Mouse (Mus musculus): ENCODE measurements around the gene Ttll5.

Ttll5 gene

DNA sequence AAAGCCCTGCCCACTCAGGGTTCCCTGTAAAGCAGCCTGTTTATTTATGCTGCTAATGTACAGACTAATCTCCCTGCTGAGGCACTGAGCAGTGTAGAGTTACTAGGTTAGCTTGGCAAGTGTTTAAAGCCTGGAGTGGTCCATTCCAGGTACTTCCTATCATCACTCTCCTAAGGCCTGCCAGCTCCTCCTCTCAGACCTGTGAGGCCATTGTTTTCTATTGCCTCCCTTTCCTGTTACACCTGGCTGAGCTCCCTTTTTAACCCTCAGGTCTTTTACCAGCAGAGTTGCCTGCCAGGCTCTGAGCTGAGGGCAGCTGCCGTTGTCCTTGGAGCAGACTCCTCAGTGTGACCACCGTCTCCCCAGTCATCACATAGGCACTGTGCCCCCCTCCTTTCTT is 146.3 kb downstream of the Ttll5 start:
- no peak for DNase-seq

GRCm38 (mm10) chr12:85971655-85972054 is 147.2 kb downstream of the Ttll5 start:
- DNase-seq = no peak

DNA sequence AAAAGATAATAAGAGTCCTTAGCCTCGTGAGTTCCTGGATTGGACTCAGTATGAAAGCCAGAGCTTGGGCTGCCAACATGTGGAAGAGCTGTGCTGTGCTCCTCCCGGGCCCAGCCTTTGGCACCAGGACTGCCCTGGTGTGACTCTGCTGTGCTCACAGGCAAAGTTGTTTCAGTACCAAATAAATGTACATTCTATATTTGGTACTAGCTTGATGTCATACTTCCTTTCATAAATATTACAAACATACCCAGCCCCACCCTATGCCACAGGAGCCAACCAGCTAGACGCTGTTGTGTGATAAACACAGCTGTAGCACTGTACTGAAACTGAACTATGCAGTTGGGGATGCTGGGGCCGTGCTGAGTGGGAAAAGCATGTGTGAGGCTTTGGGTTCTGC is 149.1 kb downstream of the Ttll5 start:
- DNase-seq = peak in 1 of 2 experiments; percentile 8

DNA sequence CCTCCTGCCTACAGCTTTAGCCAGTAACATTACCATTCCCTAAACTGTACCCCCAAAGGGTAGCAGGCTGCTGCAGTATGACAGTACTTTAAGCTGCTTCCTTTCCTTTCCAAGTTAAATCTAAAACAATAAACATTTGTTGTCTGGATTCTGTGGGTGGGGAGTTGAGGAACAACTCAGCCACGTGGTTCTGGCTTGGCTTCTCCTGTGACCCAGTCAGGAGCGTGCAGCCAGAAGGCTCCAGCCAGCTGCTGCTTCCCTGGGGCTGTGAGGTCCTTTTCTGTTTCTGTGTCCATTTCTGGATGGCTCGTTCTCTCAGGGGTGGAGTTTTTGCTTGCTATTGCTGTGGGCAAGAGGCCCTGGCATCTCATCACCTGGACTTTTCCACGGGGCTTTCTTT is 149.6 kb downstream of the Ttll5 start:
- DNase-seq = no peak

DNA sequence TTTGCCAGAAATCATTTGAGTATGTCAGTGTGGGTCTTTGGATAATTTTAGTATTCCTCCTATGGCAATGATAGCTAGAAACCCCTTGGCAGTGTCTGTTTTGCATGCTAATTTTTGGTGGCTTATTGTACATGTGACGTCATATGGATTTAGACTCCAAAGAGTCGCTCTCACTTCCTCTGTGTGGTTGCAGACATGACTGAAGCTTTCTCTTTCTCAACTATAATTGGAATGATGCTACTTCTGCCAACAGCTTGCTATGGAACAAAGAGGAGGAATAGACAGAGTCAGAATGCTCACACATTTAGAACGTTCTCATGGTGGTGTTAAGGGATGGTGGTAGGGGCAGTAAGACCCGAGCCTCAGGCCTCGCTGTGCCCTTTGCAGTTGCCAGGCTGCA is 155.5 kb downstream of the Ttll5 start:
- no peak for DNase-seq

- DNase-seq = no peak
These were observed 161.1 kb downstream of the Ttll5 start for GRCm38 (mm10) chr12:85985524-85985923.

- no peak for DNase-seq
These were observed 161.6 kb downstream of the Ttll5 start for GRCm38 (mm10) chr12:85986024-85986423.

GRCm38 (mm10) chr12:85986540-85987443 is 162.3 kb downstream of the Ttll5 start:
- DNase-seq = no peak

DNA sequence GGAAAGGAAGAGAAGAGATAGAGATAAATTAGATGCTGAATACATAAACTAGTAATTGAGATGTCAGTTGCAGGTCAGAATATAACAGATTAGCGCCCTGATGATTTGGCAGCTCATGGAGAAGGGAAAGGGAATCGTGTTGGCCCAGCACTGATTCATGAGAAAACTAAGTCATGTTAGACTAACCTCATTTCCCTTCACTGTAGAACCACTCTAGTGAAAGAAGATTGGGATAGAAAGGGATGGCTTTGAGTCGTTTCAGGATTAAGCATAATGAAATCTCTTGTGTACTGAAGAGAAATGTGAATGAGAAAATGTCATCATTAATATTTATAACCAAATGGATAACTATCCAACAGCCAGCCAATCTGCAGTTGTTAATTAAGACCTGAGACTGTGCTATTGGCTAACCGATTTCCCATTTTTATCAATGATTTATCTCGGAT is 163.0 kb downstream of the Ttll5 start:
- no peak for DNase-seq

DNA sequence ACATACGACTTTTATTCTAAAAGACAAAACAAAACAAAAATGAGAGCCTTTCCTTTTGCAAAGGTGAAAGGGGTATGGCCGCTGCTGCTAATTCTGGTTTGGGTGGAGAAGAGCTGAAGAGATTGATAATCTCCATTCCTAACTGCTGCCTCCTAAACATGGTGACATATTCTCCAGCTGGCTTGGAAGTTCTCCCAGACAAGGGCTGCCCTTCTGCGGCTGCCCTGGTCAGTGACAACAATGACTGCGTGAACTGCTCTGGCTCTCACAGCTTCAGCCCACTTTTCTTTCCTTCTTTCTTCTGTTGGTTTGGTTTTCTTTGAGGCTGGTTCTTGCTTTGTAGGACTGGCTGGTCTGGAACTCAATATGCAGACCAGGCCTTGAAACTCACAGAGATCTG is 163.7 kb downstream of the Ttll5 start:
- DNase-seq = no peak

DNA sequence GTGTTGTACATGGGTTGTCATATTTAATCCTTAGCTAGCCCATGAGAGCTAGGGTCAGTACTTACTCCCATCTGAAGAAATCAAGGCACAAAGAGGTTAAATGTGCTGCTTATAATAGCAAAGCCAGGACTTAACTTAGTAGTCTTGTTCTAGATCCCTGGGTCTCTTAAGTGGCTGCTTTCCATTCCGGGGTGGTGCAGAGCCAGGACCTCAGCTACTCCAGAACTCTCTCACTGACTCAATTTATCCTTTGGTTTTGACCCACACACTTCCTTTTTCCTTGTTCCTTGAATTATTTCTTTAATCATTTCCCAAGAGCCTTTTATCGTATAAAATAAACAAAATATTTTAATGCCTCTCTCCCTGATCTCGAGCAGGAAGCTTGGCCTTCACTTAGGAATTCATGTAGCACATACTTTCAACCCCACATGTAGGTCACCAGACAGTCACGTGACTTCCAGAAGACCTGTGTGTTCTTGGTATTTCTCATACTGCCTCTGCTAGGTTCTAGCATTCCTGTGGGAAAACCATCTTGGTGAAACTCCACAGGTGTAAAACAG is 164.4 kb downstream of the Ttll5 start:
- no peak for DNase-seq

- no peak for DNase-seq
These were observed 167.8 kb downstream of the Ttll5 start for GRCm38 (mm10) chr12:85992013-85992837.

DNA sequence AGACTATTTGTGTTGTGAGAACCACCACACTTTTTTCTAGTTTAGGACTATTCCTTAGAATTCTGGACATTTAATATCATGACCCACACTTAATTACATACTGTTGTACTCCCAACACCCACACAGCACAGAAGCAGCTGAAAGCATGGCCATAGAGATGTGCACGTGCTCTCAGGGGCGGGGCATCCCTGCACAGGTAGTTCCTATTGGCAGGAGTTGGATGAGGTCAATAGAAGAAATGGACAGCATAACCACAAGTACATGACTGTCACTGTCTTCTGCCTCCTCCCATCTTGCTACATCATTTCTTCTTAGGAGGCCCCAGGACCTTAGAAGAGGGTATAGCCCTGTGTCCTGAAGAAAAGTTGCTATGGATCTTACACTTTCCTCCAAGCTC is 168.4 kb downstream of the Ttll5 start:
- DNase-seq = no peak

DNA sequence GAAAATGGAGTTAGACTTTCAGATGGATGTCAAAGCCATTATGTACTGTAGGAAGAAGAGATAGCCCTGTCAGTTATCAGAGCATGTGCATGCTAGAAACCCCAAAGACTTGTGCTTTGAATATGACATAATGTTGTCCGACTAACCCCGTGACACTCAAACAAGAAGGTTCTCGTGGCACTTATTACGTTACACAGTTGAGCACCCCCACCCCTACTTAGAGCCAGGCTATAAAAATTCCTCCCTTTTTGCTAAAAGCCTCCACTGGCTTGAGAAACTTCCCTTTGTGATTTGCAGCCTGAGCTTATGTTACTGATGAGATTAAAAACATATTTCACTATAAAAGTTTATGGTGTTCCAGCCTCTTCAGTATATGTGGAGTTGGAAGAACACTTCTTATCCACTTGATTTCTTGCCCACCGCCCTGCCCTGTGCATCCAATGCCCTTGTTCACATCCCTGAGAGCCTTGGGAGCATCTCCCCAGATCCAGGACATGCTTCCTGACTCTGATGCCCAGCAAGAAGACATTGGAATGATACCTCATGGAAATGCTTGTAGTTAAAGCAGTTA is 169.4 kb downstream of the Ttll5 start:
- no peak for DNase-seq

GRCm38 (mm10) chr12:86000641-86001073 is 176.2 kb downstream of the Ttll5 start:
- peak; percentile 3 to 14 for DNase-seq

GRCm38 (mm10) chr12:86001120-86001655 is 176.7 kb downstream of the Ttll5 start:
- DNase-seq = no peak

GRCm38 (mm10) chr12:86004627-86005026 is 180.2 kb downstream of the Ttll5 start:
- DNase-seq = no peak

GRCm38 (mm10) chr12:86007377-86007776 is 182.9 kb downstream of the Ttll5 start:
- no peak for DNase-seq

- DNase-seq = no peak
These were observed 186.2 kb downstream of the Ttll5 start for GRCm38 (mm10) chr12:86010656-86011055.

GRCm38 (mm10) chr12:86012195-86012594 is 187.7 kb downstream of the Ttll5 start:
- no peak for DNase-seq

- DNase-seq = no peak
These were observed 189.7 kb downstream of the Ttll5 start for GRCm38 (mm10) chr12:86014174-86014573.

DNA sequence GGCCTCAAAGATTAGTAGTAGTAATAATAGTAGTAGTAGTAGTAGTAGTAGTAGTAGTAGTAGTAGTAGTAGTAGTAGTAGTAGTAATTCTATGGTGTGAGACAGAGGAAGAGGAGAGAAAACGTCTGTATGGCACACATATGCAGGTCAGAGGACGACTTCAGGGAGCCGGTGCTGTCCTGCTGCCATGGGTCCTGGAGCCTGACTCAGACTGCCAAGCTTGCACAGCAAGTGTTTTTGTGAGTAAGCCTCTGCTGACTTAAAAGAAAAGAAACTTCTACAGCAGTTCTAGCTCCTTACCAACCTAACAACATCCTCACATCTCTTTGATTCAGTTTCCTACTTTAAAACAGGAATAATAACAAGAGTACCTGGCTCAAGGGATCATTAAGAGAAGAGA is 190.2 kb downstream of the Ttll5 start:
- no peak for DNase-seq

DNA sequence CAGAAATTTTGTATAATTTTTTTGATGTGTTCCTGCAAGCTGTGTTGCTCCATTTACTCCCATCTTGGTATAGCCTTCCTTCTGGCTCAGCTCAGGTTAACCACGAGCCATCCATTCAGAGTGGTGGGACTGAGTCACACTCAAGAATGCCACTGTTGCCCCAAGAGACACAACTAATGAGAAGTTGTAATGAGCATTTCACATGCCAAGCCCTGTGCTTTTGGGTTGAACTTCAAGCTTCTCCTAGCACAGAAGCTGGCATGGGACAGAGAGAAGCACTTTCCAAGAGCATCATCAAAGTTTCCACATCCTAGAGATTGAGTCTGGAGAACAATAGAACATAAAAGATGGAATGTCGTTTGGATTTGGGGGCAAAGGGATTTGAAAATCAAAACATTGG is 190.7 kb downstream of the Ttll5 start:
- no peak for DNase-seq

Measured in kidney, adult 8-10 months (tissue).